Mouse (Mus musculus) neural tube, embryonic 14.5 days (tissue): ENCODE data around the gene Aldh16a1. TPM values are rescaled to one million over a fixed set of nuclear protein-coding genes. Genes with fewer than 3 reads are reported as not detected.
"Not testable (repeated sequence)": the region's sequence is repeated elsewhere in the genome, so short reads cannot be mapped to it uniquely, and the experiment has no call there.

Experiments used
- ATAC-seq: fragments of 200-750 bp; cut with Nextera tagmentation; 2 replicates; pipeline ENCODE4 v1.8.0; 2017; ENCODE audit warnings: low read depth, mild to moderate bottlenecking, moderate TSS enrichment, moderate library complexity
- H3K27ac ChIP-seq: fragments of 300-500 bp; sonication (generic); 2 replicates; pipeline ENCODE4 v1.5.1; 2014; ENCODE audit warnings: low read depth, mild to moderate bottlenecking, control low read depth, low read length, moderate library complexity, mixed read lengths
- H3K27me3 ChIP-seq: fragments of 300-500 bp; sonication (generic); 2 replicates; pipeline ENCODE4 v1.6.1; 2014; ENCODE audit warnings: low read length; ENCODE audit not compliant: control insufficient read depth, insufficient read depth
- H3K36me3 ChIP-seq: fragments of 300-500 bp; sonication (generic); 2 replicates; pipeline ENCODE4 v1.6.1; 2014; ENCODE audit warnings: low read length, mixed read lengths; ENCODE audit not compliant: control insufficient read depth, insufficient read depth
- H3K4me1 ChIP-seq: fragments of 300-500 bp; sonication (generic); 2 replicates; pipeline ENCODE4 v1.6.1; 2014; ENCODE audit warnings: low read length; ENCODE audit not compliant: control insufficient read depth, insufficient read depth
- H3K4me2 ChIP-seq: fragments of 300-500 bp; sonication (generic); 2 replicates; pipeline ENCODE4 v1.6.1; 2014; ENCODE audit warnings: mild to moderate bottlenecking, low read depth, low read length, control low read depth
- H3K4me3 ChIP-seq: fragments of 300-500 bp; sonication (generic); 2 replicates; pipeline ENCODE4 v1.5.1; 2014; ENCODE audit warnings: low read depth, low read length, control low read depth, mixed read lengths
- H3K9ac ChIP-seq: fragments of 300-500 bp; sonication (generic); replicated peaks from 2 replicates; pipeline ENCODE4 v1.6.1; 2014; ENCODE audit warnings: low read depth, mild to moderate bottlenecking, control low read depth, low read length, mixed read lengths
- H3K9me3 ChIP-seq: fragments of 300-500 bp; sonication (generic); 2 replicates; pipeline ENCODE4 v1.6.1; 2016; ENCODE audit warnings: low read length; ENCODE audit not compliant: control insufficient read depth
- WGBS: fragments of 180-500 bp; shearing (Covaris S2); extraction: QIAGEN DNeasy Blood & Tissue Kit; methylation state at CpG from one replicate; pipeline ENCODE4 v1.1.7; 2014; 5-methylcytosine and 5-hydroxymethylcytosine counted together
- polyA plus RNA-seq: library from polyadenylated mRNA; unstranded; fragments of >200 nt; fragmentation: Nextera tagmentation; extraction: Ambion mirVana; gene quantifications from 2 replicates; pipeline ENCODE4 v1.2.1, GENCODE M21; 2014

Gene Aldh16a1
- polyA plus RNA-seq, 1 experiment from 2014 or later, result 16.9 TPM

GRCm38 (mm10) chr7:45154993-45155514 lies 670 bp upstream of the Aldh16a1 start:
- Histone ChIP-seq H3K36me3 (0 out of 2 replicates have a peak, but pooled peaks cover 18% of the 10 kb centered on the region), H3K27ac (no peak overlapping the region), H3K4me3 (peak overlapping the region; percentile 56), H3K4me1 (peaks cover 10% of the 10 kb centered on the region), H3K9me3 (no peaks in the 10 kb centered on the region), H3K27me3 (no peaks in the 10 kb centered on the region), H3K9ac (0 out of 2 replicates have a peak overlapping the region, but pooled peaks have one; percentile 47), H3K4me2 (peak overlapping the region; percentile 34)
- 81% methylated on average over 12 of the region's 12 CpGs for WGBS
- ATAC-seq, result peak; percentile 25

- peak; percentile 8; the same call in 1 of the 2 replicates for ATAC-seq
- no peaks in the 10 kb centered on the region for H3K9me3 ChIP-seq
- peak overlapping the region; percentile 92 for H3K27ac ChIP-seq
- no peaks in the 10 kb centered on the region for H3K27me3 ChIP-seq
- 0 out of 2 replicates have a peak, but pooled peaks cover 7% of the 10 kb centered on the region for H3K36me3 ChIP-seq
- WGBS, result 6% methylated on average over 5 of the region's 5 CpGs
- H3K9ac ChIP-seq, result peak overlapping the region; percentile 47
- H3K4me1 ChIP-seq, result peaks cover 10% of the 10 kb centered on the region
- H3K4me2 ChIP-seq, result peak overlapping the region; percentile 62
- H3K4me3 ChIP-seq, result peak overlapping the region; percentile 56
Observed at GRCm38 (mm10) chr7:45153586-45153985, 798 bp downstream of the Aldh16a1 start.

- not testable (repeated sequence) for ATAC-seq, H3K27ac ChIP-seq, H3K36me3 ChIP-seq, H3K9me3 ChIP-seq, H3K9ac ChIP-seq, H3K4me3 ChIP-seq, H3K27me3 ChIP-seq
- Histone ChIP-seq H3K4me2 (peak overlapping the region; percentile 62; the same call in 1 of the 2 replicates), H3K4me1 (peaks cover 10% of the 10 kb centered on the region)
- 94% methylated on average over 2 of the region's 2 CpGs for WGBS
Observed at GRCm38 (mm10) chr7:45153052-45153451, 1.3 kb downstream of the Aldh16a1 start.

- 55% methylated on average over 11 of the region's 11 CpGs for WGBS
- H3K36me3 ChIP-seq, result no peaks in the 10 kb centered on the region
- peaks cover 10% of the 10 kb centered on the region for H3K4me1 ChIP-seq
- H3K27ac ChIP-seq, result no peak overlapping the region
- ATAC-seq, result no peak
- no peaks in the 10 kb centered on the region for H3K9me3 ChIP-seq
- no peak overlapping the region for H3K4me2 ChIP-seq
- H3K27me3 ChIP-seq, result no peaks in the 10 kb centered on the region
- no peak overlapping the region for H3K4me3 ChIP-seq
- H3K9ac ChIP-seq, result no peak overlapping the region
Observed at GRCm38 (mm10) chr7:45151303-45151702, 3.1 kb downstream of the Aldh16a1 start.

GRCm38 (mm10) chr7:45150321-45150720 lies 4.1 kb downstream of the Aldh16a1 start:
- no peaks in the 10 kb centered on the region for H3K9me3 ChIP-seq
- WGBS, result 76% methylated on average over 4 of the region's 4 CpGs
- peaks cover 5% of the 10 kb centered on the region for H3K4me1 ChIP-seq
- H3K27me3 ChIP-seq, result no peaks in the 10 kb centered on the region
- no peak overlapping the region for H3K9ac ChIP-seq
- H3K27ac ChIP-seq, result no peak overlapping the region
- no peaks in the 10 kb centered on the region for H3K36me3 ChIP-seq
- no peak overlapping the region for H3K4me3 ChIP-seq
- ATAC-seq, result no peak
- no peak overlapping the region for H3K4me2 ChIP-seq

- H3K4me3 ChIP-seq, result no peak overlapping the region
- H3K9me3 ChIP-seq, result no peaks in the 10 kb centered on the region
- no peak overlapping the region for H3K27ac ChIP-seq
- no peak for ATAC-seq
- no peaks in the 10 kb centered on the region for H3K36me3 ChIP-seq
- H3K4me1 ChIP-seq, result no peaks in the 10 kb centered on the region; the same call in 1 of the 2 replicates
- H3K4me2 ChIP-seq, result no peak overlapping the region
- H3K9ac ChIP-seq, result no peak overlapping the region
- WGBS, result 31% methylated on average over 6 of the region's 6 CpGs
- H3K27me3 ChIP-seq, result no peaks in the 10 kb centered on the region
Observed at GRCm38 (mm10) chr7:45149545-45149944, 4.8 kb downstream of the Aldh16a1 start.

- no peak overlapping the region for H3K4me3 ChIP-seq
- no peaks in the 10 kb centered on the region for H3K9me3 ChIP-seq
- no peak overlapping the region for H3K9ac ChIP-seq
- H3K27me3 ChIP-seq, result no peaks in the 10 kb centered on the region
- no peak for ATAC-seq
- 58% methylated on average over 4 of the region's 4 CpGs for WGBS
- H3K36me3 ChIP-seq, result no peaks in the 10 kb centered on the region; the same call in 1 of the 2 replicates
- H3K4me1 ChIP-seq, result no peaks in the 10 kb centered on the region; the same call in 1 of the 2 replicates
- H3K4me2 ChIP-seq, result no peak overlapping the region
- H3K27ac ChIP-seq, result no peak overlapping the region
Observed at GRCm38 (mm10) chr7:45148534-45149098, 5.8 kb downstream of the Aldh16a1 start.

GRCm38 (mm10) chr7:45147899-45148298 lies 6.5 kb downstream of the Aldh16a1 start:
- no peaks in the 10 kb centered on the region for H3K4me1 ChIP-seq
- no peak for ATAC-seq
- no peaks in the 10 kb centered on the region for H3K9me3 ChIP-seq
- 86% methylated on average over 11 of the region's 11 CpGs for WGBS
- H3K4me2 ChIP-seq, result no peak overlapping the region
- no peaks in the 10 kb centered on the region; the same call in 1 of the 2 replicates for H3K36me3 ChIP-seq
- no peak overlapping the region for H3K9ac ChIP-seq
- no peaks in the 10 kb centered on the region for H3K27me3 ChIP-seq
- H3K27ac ChIP-seq, result no peak overlapping the region
- no peak overlapping the region for H3K4me3 ChIP-seq

GRCm38 (mm10) chr7:45147267-45147666 lies 7.1 kb downstream of the Aldh16a1 start:
- no peak overlapping the region for H3K4me2 ChIP-seq
- H3K36me3 ChIP-seq, result no peaks in the 10 kb centered on the region; the same call in 1 of the 2 replicates
- H3K4me1 ChIP-seq, result no peaks in the 10 kb centered on the region
- no peak overlapping the region for H3K4me3 ChIP-seq
- H3K9me3 ChIP-seq, result no peaks in the 10 kb centered on the region
- no peaks in the 10 kb centered on the region for H3K27me3 ChIP-seq
- WGBS, result 92% methylated on average over 11 of the region's 11 CpGs
- H3K27ac ChIP-seq, result no peak overlapping the region
- no peak overlapping the region for H3K9ac ChIP-seq
- no peak for ATAC-seq
